Mouse (Mus musculus) small intestine, adult 2 months (tissue): ENCODE data around the gene Camta1.

ENCODE experiments used
- CTCF ChIP-seq: fragments of 200-500 bp; IDR thresholded peaks from 2 replicates; pipeline ENCODE4 v1.5.1; 2012; ENCODE audit warnings: low read depth, mild to moderate bottlenecking, control low read depth, inconsistent platforms, low read length, moderate library complexity, mixed read lengths; ENCODE audit not compliant: insufficient replicate concordance, insufficient read length; ENCODE audit errors: extremely low read depth
- POLR2A ChIP-seq: fragments of 200-500 bp; IDR thresholded peaks from 2 replicates; pipeline ENCODE4 v1.6.1; 2012; ENCODE audit warnings: low read depth, mild to moderate bottlenecking, control low read depth, inconsistent platforms, low read length, moderate library complexity

DNA sequence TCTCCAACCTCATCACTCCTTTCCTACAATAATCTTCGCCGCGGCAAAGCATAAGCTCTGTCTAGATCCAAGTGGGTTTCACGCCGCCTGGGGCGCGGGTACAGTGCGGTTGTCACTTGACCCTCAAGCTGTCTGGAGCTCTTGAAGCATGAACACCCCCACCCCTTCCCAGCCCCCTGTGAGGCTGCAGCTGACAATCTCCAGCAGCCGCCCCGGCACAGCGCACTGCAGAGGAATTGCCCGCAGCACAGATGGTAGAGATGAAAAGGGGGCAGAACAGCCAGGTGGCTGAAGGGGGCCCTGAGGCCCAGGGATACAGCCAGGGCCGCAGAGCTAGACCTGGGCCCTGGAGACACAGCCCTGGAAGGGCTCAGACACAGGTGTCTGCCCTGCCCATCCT, 189.2 kb downstream of the Camta1 start:
- TF ChIP-seq CTCF (no peak), POLR2A (no peak)
